Mouse (Mus musculus): ENCODE results near the gene Elmo3.

Gene Elmo3

DNA sequence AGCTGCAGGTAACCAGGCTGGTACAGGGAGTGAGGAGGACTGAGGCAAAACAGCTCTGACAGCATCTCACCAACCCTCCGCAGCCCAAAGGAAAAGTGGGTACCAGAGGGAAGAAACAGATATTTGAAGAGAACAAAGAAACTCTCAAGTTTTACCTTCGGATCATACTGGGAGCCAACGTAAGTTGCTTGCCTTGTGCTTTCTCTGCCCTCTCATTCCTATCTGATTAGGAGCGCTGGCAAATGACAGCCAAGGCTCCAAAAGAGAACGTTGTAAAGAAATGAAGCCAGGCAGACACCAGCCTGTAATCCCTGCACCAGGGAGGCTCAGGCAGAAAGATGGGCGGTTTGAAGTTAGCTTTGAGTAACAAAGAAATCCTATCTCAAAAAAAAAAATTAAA, 21.6 kb downstream of the Elmo3 start:
- no peak for DNase-seq (ENCODE audit: low spot score in 2 of 2)

- DNase-seq (ENCODE audit: low spot score in 2 of 2), result no peak
Measured at GRCm38 (mm10) chr8:105330325-105330724, 24.9 kb downstream of the Elmo3 start.

DNA sequence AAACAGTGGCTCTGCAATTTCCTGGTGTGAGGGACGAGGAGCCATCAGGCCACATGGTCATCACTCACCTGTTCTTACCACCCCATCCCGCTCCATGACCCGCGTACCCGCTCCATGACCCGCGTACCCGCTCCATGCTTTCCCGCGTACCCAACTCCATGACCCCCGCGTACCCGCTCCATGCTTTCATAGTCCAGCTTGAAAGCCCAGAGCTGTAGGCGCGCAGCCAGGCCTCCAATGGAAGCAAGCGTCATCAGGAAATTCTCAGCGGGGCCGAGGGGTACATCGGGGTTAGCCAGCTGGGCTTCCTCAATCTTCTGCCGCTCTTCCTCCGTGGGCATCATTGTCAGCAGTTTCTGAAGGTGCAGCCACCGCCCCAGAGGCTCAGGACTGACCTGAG, 26.1 kb downstream of the Elmo3 start:
- DNase-seq (ENCODE audit: low spot score in 2 of 2), result no peak

- no peak for DNase-seq (ENCODE audit: low spot score in 2 of 2)
Measured at GRCm38 (mm10) chr8:105331931-105332330, 26.5 kb downstream of the Elmo3 start.

- DNase-seq (ENCODE audit: low spot score in 2 of 2), result no peak
Measured at GRCm38 (mm10) chr8:105332523-105332922, 27.1 kb downstream of the Elmo3 start.

DNA sequence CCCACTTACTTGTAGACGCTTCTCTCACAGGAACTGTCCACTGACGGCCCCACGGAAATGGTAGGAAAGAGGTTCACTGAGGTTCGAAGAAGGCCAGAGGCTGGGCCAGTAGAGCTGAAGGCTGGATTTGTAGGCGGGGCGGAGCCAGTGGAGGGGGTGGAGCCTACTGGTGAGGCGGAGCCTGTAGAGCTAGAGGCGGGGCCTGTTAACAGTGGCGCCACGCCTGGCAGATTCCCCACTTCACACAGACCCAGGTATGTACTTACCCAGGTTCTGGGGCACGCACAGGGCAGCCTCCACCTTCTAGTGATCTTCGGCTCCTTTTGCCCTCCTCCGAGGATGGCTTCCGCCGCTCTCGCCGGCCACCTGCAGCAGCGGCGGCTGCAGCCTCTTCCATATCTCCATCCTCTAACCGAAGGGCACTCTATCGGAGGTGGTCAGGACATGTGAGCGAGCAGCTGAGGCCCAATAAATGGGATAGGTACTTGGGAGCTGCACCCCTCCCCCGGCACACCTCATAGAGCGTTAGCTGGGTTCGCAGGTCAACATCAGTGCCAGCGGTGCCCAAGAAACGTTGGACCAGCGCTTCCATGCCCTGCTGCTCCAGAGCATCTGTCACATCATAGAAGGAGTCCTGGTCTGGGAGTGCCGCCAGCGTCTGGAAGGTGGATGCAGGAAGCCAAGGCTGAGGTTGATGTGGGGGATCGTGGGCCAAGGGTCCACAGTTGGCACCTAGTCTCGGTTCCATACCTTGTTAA, 31.2 kb downstream of the Elmo3 start:
- no peak for DNase-seq (ENCODE audit: low spot score in 2 of 2)

GRCm38 (mm10) chr8:105338992-105339391, 33.6 kb downstream of the Elmo3 start:
- no peak for DNase-seq (ENCODE audit: low spot score in 2 of 2)

DNA sequence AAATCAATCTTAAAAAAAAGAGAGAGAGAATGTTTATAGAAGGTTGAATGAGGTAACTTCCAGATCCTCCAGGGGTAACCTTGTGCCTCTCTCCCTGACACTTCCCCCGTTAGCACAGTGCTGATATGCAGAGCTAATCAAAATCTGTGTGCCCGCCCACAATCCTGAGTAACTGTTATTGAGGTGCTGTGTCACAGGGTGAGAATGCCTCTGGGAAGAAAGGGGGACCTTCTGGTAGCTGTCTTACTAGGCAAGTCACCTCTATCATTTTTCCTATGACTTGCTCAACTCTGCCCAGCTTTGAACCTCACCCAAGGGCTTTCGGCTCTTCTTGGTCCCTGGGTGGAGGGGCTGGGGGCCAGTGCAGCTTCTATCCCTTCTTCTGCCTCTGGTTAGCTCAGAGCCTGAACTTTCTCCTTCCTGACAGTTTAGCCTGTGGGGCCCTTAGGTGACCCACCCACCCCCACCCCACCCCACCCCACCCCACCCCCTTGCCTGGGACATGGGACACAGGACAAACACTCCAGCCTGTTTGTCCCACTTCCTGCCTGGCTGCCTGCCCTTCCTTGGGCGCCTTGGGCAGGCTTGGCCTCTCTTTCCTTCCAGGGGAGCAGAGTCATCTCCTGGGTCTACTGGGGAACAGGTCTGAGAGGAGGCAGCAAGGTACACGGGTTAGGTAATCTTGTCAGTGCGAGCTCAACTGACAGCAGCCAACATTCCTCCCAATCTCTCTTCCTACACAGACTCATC, 34.7 kb downstream of the Elmo3 start:
- DNase-seq (ENCODE audit: low spot score in 2 of 2), result no peak

- no peak for DNase-seq (ENCODE audit: low spot score in 2 of 2)
Measured at GRCm38 (mm10) chr8:105341399-105341798, 36.0 kb downstream of the Elmo3 start.

DNA sequence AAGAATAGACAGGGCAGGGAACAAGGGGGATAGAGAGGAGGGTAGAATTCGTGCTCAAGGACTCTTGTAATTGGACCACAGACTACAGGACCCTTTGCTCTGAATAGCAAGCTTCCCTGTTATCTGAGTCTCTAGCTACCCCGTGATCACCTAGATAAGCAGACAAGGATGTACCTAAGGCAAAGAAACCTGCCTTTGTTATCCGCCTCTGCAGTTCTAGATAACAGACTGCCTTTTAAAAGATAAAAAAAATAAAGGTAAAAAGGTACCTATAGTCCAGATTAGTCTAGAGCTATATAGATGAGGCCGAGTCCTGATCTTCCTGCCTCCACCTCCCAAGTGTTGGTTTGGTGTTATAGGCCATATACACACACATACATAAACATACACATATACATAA, 37.4 kb downstream of the Elmo3 start:
- DNase-seq (ENCODE audit: low spot score in 2 of 2), result no peak

GRCm38 (mm10) chr8:105343791-105344574, 38.6 kb downstream of the Elmo3 start:
- no peak for DNase-seq (ENCODE audit: low spot score in 2 of 2)

GRCm38 (mm10) chr8:105345061-105345975, 39.9 kb downstream of the Elmo3 start:
- no peak for DNase-seq (ENCODE audit: low spot score in 2 of 2)

- DNase-seq (ENCODE audit: low spot score in 2 of 2), result no peak
Measured at GRCm38 (mm10) chr8:105346611-105347427, 41.4 kb downstream of the Elmo3 start.

- DNase-seq (ENCODE audit: low spot score in 2 of 2), result peak; percentile 63 to 87
Measured at GRCm38 (mm10) chr8:105347428-105348221, 42.2 kb downstream of the Elmo3 start, which contains the start of gene Fhod1. Gene Fhod1, minus strand, starts transcription at chr8:105347953.

DNA sequence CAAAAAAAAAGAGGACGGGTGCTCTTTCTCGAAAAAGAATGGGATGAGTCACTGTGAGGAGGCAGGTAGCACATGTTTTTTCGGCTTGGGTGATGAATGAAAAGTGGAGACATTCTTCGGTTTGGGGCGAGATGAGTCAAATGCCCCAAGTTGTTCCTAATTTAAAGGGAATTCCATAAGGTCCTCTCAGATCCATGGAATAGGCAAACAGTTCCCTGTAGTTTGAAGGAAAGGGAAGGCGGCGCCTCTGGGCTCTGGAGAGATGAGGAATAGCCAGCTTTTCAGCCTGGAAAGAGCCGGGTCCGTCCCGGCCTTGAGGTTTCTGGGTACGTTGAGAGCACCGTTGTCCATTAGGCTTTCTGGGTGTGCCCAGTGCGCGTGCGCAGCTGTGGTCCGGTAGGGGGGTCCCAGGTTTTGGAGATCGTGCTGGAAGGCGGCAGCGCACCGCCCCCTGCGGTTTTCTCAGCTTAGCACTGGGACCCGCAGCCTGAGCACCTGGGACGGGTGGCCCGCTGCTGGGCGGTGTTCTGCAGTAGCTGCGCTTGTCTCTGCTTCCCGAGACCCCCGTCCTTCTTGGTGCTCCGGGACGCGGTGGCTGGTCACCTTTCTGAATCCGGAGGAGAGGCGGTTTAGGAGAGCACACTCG, 43.2 kb downstream of the Elmo3 start, which contains the start of gene Slc9a5:
TSS of gene Slc9a5 (plus strand) at position 394 of the 646 bp plus-strand sequence.
- DNase-seq (ENCODE audit: low spot score in 2 of 2), result peak; percentile 40 to 69

GRCm38 (mm10) chr8:105349096-105349771, 43.8 kb downstream of the Elmo3 start:
- DNase-seq (ENCODE audit: low spot score in 2 of 2), result peak in 1 of 2 experiments; percentile 60

- no peak for DNase-seq (ENCODE audit: low spot score in 2 of 2)
Measured at GRCm38 (mm10) chr8:105350186-105350585, 44.8 kb downstream of the Elmo3 start.

DNA sequence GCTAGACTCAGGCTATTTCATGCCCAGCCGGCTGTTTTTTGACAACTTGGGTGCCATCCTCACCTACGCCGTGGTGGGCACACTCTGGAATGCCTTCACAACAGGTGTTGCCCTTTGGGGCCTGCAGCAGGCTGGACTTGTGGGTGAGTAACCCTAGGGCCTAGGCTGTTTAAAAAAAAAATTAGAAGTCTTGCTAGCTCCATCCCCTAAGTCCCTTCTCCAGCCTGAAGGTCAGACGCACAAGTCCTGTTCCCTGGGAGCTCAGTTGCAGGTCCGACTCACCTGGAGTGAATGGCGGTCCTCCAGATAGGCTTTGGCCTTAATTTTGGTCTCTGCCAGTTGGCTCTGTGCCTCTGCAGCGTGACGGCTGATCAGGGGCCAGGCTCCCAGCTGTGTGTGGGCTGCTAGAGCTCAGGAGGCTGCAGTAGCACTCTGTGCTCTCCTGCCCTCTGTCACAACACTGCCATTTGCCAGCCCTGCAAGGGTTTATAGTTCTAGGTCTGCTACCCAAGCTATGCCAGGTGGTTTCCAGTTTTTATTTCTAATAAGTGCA, 48.3 kb downstream of the Elmo3 start:
- no peak for DNase-seq (ENCODE audit: low spot score in 2 of 2)

All from cerebellum, postnatal 4 days (tissue).